Mouse (Mus musculus) Patski (cell line): Measurements from ENCODE around the gene Elfn1. TPM values are rescaled to one million over a fixed set of nuclear protein-coding genes. Genes with fewer than 3 reads are reported as not detected.

ENCODE experiments used
- ATAC-seq: fragments of 100-300 bp; one replicate; pipeline ENCODE4 v1.8.0; 2021
- CTCF ChIA-PET: fragments of 350-600 bp; sonication (Branson Sonifier 250); formaldehyde crosslinking; loops from one replicate; lab custom pipeline; 2022; ENCODE audit warnings: inconsistent platforms; lab: Charles Lee
- POLR2A ChIA-PET: fragments of 350-600 bp; sonication (Branson Sonifier 250); formaldehyde crosslinking; loops from one replicate; lab custom pipeline; 2022; ENCODE audit warnings: antibody characterized with exemption, inconsistent platforms; lab: Charles Lee
- DNase-seq: peaks from one replicate; pipeline ENCODE4 v3.0.0-alpha.2; 2011; ENCODE audit warnings: low read depth, low spot score
- H3K27me3 ChIP-seq: fragments of 371-371 bp; one replicate; pipeline ENCODE4 v1.5.1; 2021
- CTCF ChIP-seq: fragments of 100-300 bp; IDR thresholded peaks from one replicate; pipeline ENCODE4 v1.5.1; 2021
- in situ Hi-C: fragments of 300-500 bp; cut with MboI; formaldehyde crosslinking; loops from 3 replicates; pipeline ENCODE4 v1.11.1; 2018; ENCODE audit warnings: low pct_unique_long_range_greater_than_20kb, mixed read lengths
- polyA plus RNA-seq: library from polyadenylated mRNA; unstranded; gene quantifications from one replicate; pipeline ENCODE4 v1.2.3, GENCODE M21; 2021

Elfn1 gene
- polyA plus RNA-seq, 1 experiment from 2014 or later: 51.0 TPM

DNA sequence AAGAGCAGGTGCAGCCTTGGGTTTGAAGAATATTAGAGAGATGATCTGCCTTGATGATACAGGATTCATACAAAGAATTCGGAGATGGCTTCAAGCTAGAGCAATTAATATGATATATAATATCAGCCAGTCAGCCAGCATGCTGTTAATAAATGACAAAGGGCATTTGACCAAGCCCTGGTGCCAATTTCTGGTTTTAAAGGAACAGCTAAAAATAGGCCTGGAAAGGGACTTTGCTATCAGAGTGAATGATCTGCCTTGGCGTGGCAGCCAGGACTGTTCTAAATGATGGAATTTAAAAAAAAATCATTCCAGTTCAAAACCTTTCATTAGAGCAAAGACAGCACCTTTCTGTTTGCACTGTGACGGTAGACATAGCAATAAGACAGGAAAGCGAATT, 52.0 kb downstream of the Elfn1 start:
- ChIA-PET CTCF (interaction anchor here (1.3 kb wide), 1 partner anchor 26 kb away, joined by 3 read pairs; no protein-coding TSS in a partner anchor), POLR2A (no interaction called here)
- DNase-seq: no peak
- no peak for ATAC-seq
- in situ Hi-C loops: no loop called here
- no peaks in the 10 kb centered on the region for H3K27me3 ChIP-seq
- no peak for TF ChIP-seq CTCF

DNA sequence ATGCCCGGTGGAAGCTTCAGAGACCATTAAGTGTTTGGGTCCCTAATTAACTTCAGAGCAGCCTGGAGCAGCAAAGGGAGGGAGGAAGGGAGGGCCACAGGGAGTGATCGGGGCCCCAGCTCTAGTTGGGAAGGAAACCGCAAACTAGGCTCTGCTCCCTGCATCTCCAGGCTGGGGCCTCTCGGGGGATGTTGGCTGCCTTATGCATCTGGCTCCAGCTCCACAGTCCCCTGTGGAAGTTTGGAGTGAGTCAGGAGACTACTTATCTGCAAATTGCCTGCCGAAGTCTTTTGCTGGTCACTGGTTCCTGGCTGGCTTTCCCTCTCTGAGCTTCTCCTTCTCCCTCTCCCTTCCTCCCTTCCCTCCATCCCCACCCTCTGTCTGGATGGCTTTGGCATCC, 56.6 kb downstream of the Elfn1 start:
- in situ Hi-C loops: no loop called here
- no peak for TF ChIP-seq CTCF
- DNase-seq (no peak), ATAC-seq (no peak)
- POLR2A ChIA-PET: no interaction called here
- CTCF ChIA-PET: no interaction called here
- H3K27me3 ChIP-seq: no peaks in the 10 kb centered on the region

DNA sequence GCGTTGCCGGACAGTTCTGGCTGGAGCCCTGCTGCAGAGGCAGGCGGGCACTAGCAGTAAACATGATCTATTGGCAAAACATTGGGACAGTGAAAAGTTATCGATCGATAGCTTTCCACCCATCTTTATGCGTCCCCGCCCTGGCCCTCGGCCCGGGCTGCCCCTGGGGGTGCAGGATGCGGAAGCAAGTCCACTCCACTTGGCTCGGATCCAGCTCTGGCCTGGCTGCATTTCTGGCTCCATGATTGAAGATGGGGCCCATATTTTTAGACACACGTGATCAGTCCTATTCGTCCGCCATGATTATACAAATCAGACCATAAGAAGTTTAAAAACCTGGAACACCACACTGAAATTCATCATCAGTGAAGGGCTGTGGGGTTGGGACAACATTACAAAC, 57.9 kb downstream of the Elfn1 start:
- no peak for DNase-seq
- H3K27me3 ChIP-seq: no peaks in the 10 kb centered on the region
- CTCF ChIA-PET: no interaction called here
- in situ Hi-C loops: loop anchor here (5.0 kb wide), 1 partner anchor 58 kb away; the partner anchor contains the start of gene Elfn1
- ATAC-seq: no peak
- POLR2A ChIA-PET: interaction anchor here (0.6 kb wide), 1 partner anchor 24 kb away, joined by 3 read pairs; no protein-coding TSS in a partner anchor
- no peak for TF ChIP-seq CTCF

DNA sequence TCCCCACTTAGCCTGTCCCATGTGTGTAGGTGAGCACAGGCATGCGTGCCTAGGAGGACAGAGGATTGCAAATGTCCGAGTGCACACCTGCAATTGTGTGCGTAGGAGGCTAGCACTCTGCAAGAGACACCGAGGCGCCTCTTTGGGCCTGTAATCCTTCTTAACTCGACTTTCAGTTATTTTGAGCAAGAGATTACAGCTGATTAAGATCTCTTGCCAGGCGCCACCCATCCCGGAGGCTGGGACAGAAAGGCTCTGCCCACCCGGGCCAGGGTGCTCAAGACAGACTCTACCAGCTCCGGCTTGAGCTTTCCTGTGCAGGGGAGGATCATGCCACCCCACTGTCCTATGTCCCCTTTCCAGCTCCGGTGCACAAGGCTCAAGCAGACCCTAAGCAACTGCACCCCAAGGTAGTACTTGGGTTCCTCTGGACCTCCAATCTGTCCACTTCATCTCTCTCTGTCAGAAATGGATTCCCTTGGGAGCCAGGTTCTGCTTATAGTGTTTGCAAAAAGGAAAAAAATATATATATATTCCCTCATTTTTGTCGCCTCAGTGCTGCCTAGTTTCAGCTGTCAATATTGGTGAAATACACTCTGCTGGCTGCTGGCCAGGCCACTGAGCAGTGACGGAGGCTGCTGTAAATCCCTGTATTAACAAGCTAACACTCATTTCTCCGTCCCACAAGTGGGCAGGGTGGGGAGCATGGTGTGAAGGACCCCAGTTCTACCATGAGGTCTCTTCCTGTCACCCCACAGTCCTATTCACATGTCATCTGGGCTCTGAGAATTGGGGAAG, 61.6 kb downstream of the Elfn1 start:
- ChIA-PET CTCF (interaction anchor here (1.0 to 2.2 kb wide), 7 partner anchors 9 to 130 kb away, joined by 3 to 6 read pairs (median 3); no protein-coding TSS in a partner anchor), POLR2A (no interaction called here)
- no peak for TF ChIP-seq CTCF
- in situ Hi-C loops: loop anchor here (5.0 kb wide), 1 partner anchor 62 kb away; the partner anchor contains the start of gene Elfn1
- ATAC-seq (no peak), DNase-seq (no peak)
- no peaks in the 10 kb centered on the region for H3K27me3 ChIP-seq

DNA sequence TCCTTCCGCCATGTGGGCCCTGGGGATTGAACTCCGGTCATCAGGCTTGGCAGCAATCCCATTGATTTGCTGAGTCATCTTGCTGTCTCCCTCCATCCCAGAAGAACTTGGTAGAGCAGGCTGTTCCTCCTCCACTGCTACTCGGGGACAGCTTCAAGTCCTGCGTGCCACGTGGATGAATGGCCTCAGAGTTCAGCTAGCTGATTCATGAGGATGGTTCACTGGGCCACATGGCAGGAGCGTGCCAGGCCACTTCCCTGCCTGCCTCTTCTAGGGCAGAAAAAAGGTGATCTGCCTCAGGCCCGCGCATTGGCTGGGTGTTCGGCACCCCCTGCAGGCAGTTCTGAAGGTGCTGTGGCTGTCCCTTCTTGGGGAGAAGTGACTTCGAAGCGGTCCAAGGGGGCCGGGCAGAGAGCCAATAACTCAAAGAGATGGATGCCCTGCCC, 62.5 kb downstream of the Elfn1 start:
- no peak for TF ChIP-seq CTCF
- in situ Hi-C loops: loop anchor here (5.0 kb wide), 1 partner anchor 133 kb away; no protein-coding TSS in a partner anchor
- DNase-seq (peak; percentile 33), ATAC-seq (peak; percentile 66)
- ChIA-PET POLR2A (interaction anchor here (0.7 kb wide), 1 partner anchor 92 kb away, joined by 3 read pairs; no protein-coding TSS in a partner anchor), CTCF (interaction anchor here (1.0 to 2.2 kb wide), 7 partner anchors 10 to 131 kb away, joined by 3 to 6 read pairs (median 3); no protein-coding TSS in a partner anchor)
- no peaks in the 10 kb centered on the region for H3K27me3 ChIP-seq

DNA sequence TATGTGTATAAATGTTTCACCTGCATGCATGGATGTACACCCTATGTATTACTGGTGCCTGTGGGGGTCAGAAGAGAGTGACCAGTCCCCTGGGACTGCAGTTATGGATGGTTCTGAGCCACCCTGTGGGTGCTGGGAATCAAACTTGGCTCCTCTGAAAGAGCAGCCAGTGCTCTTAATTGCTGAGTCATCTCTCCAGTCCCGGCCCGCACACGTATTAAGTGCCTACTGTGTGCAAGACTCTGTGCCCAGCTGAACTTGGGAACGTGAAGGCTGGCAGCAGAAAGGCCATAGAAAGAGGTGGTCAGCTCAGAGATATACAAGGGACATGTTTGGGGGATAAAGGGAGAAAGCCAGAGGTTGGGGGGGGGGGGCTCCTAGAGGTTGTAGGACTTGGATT, 68.8 kb downstream of the Elfn1 start:
- ChIA-PET CTCF (interaction anchor here (1.0 kb wide), 1 partner anchor 40 kb away, joined by 3 read pairs; no protein-coding TSS in a partner anchor), POLR2A (no interaction called here)
- no peaks in the 10 kb centered on the region for H3K27me3 ChIP-seq
- DNase-seq (no peak), ATAC-seq (no peak)
- in situ Hi-C loops: no loop called here
- no peak for TF ChIP-seq CTCF

DNA sequence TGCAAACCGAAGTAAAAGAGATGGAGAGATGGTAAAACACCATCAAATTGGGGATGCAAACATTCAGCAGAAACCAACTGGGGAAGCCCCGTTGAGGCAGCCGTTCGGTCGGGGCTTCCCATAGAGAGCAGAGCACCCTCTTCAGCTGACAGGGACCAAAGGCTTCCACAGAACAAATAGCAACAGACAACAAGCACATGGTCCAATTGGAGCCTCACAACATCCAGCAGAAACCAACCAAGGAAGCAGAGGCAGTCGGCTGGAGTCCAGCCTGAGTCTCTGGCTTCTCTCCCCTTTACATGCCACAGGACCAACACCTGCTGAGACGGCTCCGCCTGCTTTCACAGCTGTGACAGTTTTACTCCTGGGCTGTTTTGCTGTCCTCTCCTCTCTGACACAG, 69.7 kb downstream of the Elfn1 start:
- CTCF ChIA-PET: interaction anchor here (1.0 kb wide), 1 partner anchor 137 kb away, joined by 3 read pairs; no protein-coding TSS in a partner anchor
- POLR2A ChIA-PET: no interaction called here
- no peak for ATAC-seq
- TF ChIP-seq CTCF: no peak
- no peak for DNase-seq
- in situ Hi-C loops: no loop called here
- H3K27me3 ChIP-seq: no peaks in the 10 kb centered on the region

DNA sequence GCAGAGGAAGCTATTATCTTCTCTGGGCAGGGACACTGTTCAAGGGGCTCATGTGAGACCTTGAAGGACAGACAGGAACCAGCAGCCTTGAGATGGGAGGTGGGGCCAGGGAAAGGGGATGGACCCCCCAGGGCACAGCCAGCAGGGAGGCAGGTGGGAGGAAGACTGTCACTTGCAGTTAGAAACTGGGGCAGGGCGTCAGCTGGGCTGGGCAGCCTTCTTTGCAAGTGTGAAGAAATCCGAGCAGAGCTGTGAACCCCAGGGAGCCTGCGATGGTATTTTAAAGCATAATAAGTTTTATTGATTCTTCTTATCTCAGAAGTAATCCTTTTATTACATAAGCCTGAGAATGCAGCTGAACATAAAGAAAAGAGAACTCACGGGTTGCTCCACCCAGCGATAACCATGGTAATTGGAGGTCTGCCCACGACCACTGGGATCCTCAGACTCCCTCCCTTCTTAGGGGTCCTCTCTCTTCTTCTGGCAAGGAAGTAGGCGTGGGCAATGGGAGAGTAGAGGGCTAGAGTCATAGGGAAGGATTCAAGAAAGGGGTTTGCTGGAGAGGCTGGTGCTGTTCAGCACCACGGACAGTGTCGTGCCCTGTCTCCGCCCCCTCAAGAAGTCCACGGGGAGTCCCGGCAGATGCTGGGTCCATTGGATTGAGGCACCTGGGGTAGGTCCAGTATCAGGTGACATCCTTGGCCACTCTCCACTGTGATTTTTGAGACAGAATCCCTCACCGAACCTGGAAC, 71.0 kb downstream of the Elfn1 start:
- H3K27me3 ChIP-seq: no peaks in the 10 kb centered on the region
- DNase-seq (no peak), ATAC-seq (no peak)
- in situ Hi-C loops: no loop called here
- ChIA-PET CTCF (interaction anchor here (1.4 kb wide), 1 partner anchor 10 kb away, joined by 3 read pairs; no protein-coding TSS in a partner anchor), POLR2A (no interaction called here)
- no peak for TF ChIP-seq CTCF

DNA sequence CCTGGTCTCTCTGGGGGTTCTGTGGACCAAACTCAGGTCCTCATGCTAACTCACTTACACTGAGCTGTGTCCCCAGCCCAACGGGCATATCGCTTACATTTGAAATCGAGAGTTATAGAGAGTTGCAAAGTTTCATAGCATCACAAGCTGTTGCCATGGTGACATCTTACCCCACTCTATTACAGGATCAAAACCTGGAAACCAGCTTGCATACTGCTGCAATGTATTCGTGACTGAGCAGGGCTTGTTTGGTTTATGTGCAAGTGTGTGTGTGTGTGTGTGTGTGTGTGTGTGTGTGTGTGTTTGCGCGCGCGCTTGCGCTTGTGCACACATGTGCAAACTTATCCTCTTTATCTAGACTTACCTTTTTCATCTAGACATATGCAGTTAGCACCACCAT, 71.6 kb downstream of the Elfn1 start:
- TF ChIP-seq CTCF: no peak
- ATAC-seq (no peak), DNase-seq (no peak)
- no peaks in the 10 kb centered on the region for H3K27me3 ChIP-seq
- CTCF ChIA-PET: interaction anchor here (1.4 kb wide), 1 partner anchor 9 kb away, joined by 3 read pairs; no protein-coding TSS in a partner anchor
- POLR2A ChIA-PET: interaction anchor here (0.8 kb wide), 1 partner anchor 8 kb away, joined by 3 read pairs; no protein-coding TSS in a partner anchor
- in situ Hi-C loops: no loop called here

DNA sequence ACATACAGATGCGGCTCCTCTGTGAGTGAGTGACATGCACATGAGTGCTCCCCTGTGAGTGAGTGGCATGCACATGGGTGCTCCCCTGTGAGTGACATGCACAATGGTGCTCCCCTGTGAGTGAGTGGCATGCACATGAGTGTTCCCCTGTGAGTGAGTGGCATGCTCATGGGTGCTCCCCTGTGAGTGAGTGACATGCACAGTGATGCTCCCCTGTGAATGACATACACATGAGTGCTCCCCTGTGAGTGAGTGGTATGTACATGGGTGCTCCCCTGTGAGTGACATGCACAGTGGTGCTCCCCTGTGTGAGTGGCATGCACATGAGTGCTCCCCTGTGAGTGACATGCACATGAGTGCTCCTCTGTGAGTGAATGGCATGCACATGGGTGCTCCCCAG, 74.2 kb downstream of the Elfn1 start:
- no peak for TF ChIP-seq CTCF
- in situ Hi-C loops: no loop called here
- ChIA-PET POLR2A (no interaction called here), CTCF (no interaction called here)
- DNase-seq (no peak), ATAC-seq (no peak)
- H3K27me3 ChIP-seq: no peaks in the 10 kb centered on the region
